Mouse (Mus musculus): ENCODE results near the gene Rxfp3.

DNA sequence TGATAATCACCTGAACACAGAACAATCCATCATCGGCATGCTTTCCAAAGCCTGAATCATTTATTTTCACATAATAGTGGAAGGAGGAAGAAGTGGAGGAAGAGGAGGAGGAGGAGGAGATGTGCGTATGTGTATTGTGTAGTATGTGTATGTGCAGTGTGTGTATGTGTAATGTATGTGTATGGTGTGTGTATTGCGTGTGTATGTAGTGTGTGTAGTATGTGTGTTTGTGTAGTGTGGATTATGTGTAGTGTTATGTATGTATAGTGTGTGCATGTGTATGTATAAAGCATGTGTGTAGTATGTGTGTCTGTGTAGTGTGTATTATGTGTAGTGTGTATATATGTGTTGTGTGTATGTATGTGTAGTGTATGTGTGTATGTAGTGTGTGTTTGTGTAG is 45.9 kb upstream of the Rxfp3 start:
- TF ChIP-seq POLR2A (IDR thresholded peaks at IDR 0.05; ENCODE audit: insufficient read depth, low read depth, low read length) (no peak), CTCF (IDR thresholded peaks at IDR 0.05) (no peak)
